Mouse (Mus musculus): ENCODE data around the gene Clcn5. TPM values are rescaled to one million over a fixed set of nuclear protein-coding genes. Genes with fewer than 3 reads are reported as not detected.

Gene Clcn5
- total RNA-seq, 2 experiments from 2014 or later = 16.2 to 20.1 TPM

Small RNAs within 50 kb of the gene (microRNA-seq; reads per million reads assigned to microRNA genes)
- gene Mir188 = 661 reads per million, percentile 73 among the genes with 10 or more reads in this experiment
- 38.8 reads per million, percentile 47 among the genes with 10 or more reads in this experiment for gene Mir362
- 220 reads per million, percentile 63 among the genes with 10 or more reads in this experiment for gene Mir500
- 1,829 reads per million, percentile 83 among the genes with 10 or more reads in this experiment for gene Mir501
- gene Mir532 = 1,601 reads per million, percentile 82 among the genes with 10 or more reads in this experiment

Other genes starting within 250 kb of the Clcn5 start
- gene Usp27x, start 56.5 kb upstream of the Clcn5 start, total RNA-seq (2021) = 10 to 100 TPM; 15.5 to 16.2 TPM